Mouse (Mus musculus): Measurements from ENCODE around the gene Fancl.

DNA sequence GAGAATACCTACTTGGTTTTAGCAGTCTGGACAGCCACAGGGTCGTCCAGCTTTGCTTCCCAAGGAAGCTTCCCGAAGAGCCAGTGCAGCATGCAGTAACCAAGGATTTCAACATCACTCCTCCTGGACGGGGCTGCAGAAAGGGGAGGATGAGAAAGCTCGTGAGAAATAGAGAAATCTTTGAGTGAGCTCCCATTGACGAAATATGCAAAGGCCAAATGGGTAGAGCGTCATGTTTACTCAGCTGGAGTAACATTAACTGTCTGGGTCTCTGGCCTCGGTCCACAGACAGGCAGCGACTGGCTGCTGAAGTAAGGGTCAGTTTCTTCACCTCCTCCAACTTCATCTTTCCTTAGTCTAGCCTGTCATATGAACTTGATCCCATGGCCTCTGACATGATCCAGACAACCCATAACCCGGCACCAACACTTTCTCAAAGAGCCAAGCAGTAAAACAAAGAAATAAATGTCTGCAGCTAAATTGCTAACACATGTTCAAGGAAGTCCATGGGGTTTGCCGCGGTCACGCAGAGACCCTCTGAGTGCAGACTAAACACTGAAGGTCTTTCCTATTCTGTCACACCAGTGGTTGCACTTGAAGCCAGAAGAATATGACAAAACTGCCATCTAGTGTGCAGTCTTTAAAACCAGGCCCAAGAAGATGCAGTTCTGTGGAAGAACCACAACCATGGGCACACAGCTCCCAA, 104.0 kb downstream of the Fancl start:
- TF ChIP-seq CTCF (IDR thresholded peaks at IDR 0.05) (peak; percentile 60), EP300 (IDR thresholded peaks at IDR 0.05) (no peak)

Data from lung, postnatal 0 days (tissue).